Mouse (Mus musculus) brown adipose tissue, adult 24 weeks (tissue): ENCODE data around the gene Nbl1. TPM values are rescaled to one million over a fixed set of nuclear protein-coding genes. Genes with fewer than 3 reads are reported as not detected.

ENCODE experiments used
- H3K27ac ChIP-seq: fragments of 200-500 bp; replicated peaks from 2 replicates; pipeline ENCODE4 v1.5.1; 2012; ENCODE audit warnings: low read depth, mild to moderate bottlenecking, low read length
- H3K4me1 ChIP-seq: fragments of 200-500 bp; 2 replicates; pipeline ENCODE4 v1.6.1; 2012; ENCODE audit warnings: low read length, mixed read lengths; ENCODE audit not compliant: control insufficient read depth, insufficient read depth, insufficient read length
- H3K4me3 ChIP-seq: fragments of 200-500 bp; 2 replicates; pipeline ENCODE4 v1.5.1; 2012; ENCODE audit warnings: low read depth, mild to moderate bottlenecking, low read length, moderate library complexity; ENCODE audit not compliant: insufficient read depth
- polyA plus RNA-seq: library from polyadenylated mRNA; stranded (reverse); fragments of >200 nt; gene quantifications from 2 replicates; pipeline ENCODE4 v1.2.4, GENCODE M21; 2012; ENCODE audit not compliant: missing spikeins, insufficient read depth, insufficient read length

Nbl1 gene
- polyA plus RNA-seq, 1 experiment = 11.7 TPM

GRCm38 (mm10) chr4:139058029-139058428, 34.8 kb downstream of the Nbl1 start:
- Histone ChIP-seq H3K4me1 (no peaks in the 10 kb centered on the region), H3K27ac (no peak overlapping the region), H3K4me3 (no peak overlapping the region)

DNA sequence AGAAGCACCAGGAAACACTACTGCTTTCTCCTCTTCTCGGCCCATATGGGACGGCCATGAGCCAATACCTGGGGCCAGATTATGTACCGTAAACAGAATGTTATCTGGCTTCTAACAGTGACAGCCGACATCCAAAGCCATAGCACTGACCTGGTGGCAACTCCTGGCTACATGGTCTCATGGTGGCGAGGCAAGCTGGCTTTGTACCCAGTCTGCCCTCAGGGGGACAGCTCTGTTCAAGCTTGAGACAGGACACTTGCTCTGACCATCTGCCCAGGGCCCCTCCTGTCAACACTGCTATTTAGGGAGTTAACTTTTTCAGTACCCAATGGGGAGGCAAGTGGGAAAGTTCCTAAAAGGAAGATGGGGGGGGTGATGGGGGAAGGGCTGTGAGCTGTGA, 35.5 kb downstream of the Nbl1 start:
- Histone ChIP-seq H3K27ac (no peak overlapping the region), H3K4me3 (no peak overlapping the region), H3K4me1 (no peaks in the 10 kb centered on the region)

DNA sequence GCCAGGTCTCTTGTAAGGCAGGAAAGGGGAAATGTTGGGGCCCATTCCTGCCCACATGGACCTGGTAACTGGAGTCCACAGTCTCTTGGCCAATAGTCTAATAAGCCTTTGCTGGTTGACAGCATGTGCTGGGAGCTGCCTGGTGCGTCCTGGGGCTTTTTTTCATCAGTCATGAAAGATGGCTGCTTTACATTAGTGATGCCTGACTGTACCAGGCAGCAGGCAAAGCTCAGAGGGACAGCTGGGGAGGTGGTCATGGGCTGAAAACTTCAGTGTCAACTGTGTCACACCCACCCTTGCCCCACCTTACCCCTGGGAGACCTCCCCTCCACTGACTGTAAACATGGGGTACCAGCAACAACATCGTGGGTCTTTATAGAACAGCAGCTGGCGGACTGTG, 37.0 kb downstream of the Nbl1 start:
- Histone ChIP-seq H3K4me3 (no peak overlapping the region), H3K4me1 (no peaks in the 10 kb centered on the region), H3K27ac (no peak overlapping the region)

DNA sequence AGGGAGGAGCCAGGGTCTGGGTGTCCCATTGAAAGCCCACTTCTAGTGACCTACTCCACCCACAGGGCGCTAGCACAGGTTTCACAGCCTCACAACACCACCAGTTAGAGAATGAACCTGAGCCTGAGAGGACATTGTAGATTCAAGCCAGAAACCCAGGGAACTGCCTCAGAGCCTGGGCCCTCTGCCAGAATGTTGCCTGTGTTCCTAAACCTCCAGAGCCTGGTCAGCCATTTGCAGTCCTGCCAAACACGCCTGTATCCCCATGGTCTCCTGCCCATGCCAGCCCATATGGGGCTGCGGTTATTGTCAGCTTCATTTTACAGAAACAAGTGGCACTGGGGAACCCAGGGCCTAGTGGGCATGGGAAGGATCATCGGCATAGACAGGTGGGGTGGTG, 37.5 kb downstream of the Nbl1 start:
- Histone ChIP-seq H3K4me3 (no peak overlapping the region), H3K4me1 (no peaks in the 10 kb centered on the region), H3K27ac (no peak overlapping the region)

DNA sequence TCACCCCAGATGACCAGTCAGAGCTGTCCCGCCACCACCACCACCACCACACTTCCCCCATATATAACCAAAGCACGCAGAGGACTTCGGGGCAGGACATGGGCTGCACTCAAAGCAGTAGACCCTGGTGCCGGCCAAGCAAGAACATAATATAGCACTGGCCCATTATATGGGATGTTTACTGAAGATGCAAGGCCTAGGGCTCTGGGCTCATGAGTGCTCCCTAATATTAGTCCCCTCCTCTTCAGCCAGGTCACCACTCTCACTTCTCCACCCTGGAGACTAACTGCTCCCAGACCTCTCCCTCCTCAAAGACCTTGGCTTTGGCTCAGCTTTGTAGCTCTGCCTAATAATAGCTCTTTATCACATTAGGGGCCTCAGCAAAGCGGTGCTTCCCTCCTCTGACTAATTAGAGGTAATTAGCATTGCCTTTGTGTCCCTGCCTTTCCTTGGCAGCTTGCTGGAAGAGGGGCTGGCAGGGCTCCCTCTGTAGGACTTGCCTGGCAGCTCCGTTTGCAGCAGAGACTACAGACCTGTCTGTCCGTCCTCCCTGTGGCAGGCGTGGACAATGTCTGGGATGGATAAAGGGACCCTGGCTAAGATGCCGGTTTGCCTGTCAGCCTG, 38.4 kb downstream of the Nbl1 start:
- Histone ChIP-seq H3K27ac (no peak overlapping the region), H3K4me3 (no peak overlapping the region)

DNA sequence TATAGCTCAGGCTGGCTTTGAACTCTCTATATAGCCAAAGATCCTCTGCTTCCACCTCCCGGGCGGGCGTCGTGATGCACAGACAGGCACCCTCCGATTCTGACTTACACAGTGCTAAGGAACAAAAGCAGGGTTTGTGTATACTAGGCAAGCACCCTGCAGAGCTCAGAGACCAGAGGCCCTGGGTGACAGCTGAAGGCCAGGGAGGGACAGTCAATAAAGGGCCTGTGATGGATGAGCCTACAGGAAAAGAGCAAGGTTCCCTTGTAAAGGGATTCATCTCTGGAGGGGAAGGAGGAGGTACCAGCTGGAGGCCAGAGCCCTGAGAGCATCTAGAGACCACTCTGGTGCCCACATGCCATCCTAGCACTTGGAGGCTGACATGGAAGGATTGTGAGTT, 39.4 kb downstream of the Nbl1 start:
- no peaks in the 10 kb centered on the region for H3K4me1 ChIP-seq
- no peak overlapping the region for H3K27ac ChIP-seq
- H3K4me3 ChIP-seq = no peak overlapping the region

More for the DNA sequence above, 38.4 kb downstream of the Nbl1 start:
- H3K4me1 ChIP-seq = no peaks in the 10 kb centered on the region

GRCm38 (mm10) chr4:139052796-139053195, 40.0 kb downstream of the Nbl1 start:
- Histone ChIP-seq H3K4me1 (no peaks in the 10 kb centered on the region), H3K4me3 (no peak overlapping the region)

DNA sequence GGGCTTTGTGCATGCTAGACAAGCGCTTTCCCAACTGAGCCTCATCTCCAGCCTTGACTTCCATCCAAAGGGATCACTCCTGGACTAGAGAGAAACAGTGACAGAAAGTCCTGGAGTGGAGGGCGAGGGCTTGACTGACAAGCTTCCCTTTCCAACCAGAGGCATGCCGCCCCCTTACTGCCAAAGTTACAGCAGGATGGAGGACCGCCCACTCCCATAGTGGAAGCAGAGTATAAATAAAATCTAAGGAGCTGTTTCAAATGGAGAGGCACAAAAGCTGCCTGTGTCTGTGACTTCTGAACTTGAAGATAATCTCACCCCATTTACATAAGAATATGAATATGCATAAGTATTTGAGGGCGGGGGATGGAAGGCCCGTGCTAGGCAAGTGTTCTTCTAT, 44.3 kb downstream of the Nbl1 start:
- Histone ChIP-seq H3K4me3 (no peak overlapping the region), H3K27ac (no peak overlapping the region), H3K4me1 (no peaks in the 10 kb centered on the region)

More at GRCm38 (mm10) chr4:139052796-139053195, 40.0 kb downstream of the Nbl1 start:
- H3K27ac ChIP-seq = no peak overlapping the region

DNA sequence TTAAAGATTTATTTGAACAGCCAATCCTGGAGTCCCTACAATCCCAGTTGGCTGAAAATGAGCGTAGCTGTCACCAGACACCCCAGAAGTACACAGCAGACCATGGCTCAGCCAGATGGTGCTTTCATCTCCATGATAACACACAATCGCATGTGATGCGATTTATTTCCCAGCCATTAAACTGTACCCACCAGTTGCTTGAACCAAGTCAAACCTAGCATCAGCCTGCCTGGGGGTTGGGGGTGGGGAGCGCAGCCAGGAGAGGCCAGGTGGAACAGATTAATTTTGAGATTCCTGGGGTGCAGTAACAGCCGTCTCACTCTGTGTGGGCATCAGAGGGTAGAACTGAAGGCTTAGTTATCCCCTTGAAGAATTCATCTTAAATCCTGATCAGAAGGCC, 46.4 kb downstream of the Nbl1 start:
- Histone ChIP-seq H3K27ac (no peak overlapping the region), H3K4me3 (no peak overlapping the region), H3K4me1 (no peaks in the 10 kb centered on the region)

DNA sequence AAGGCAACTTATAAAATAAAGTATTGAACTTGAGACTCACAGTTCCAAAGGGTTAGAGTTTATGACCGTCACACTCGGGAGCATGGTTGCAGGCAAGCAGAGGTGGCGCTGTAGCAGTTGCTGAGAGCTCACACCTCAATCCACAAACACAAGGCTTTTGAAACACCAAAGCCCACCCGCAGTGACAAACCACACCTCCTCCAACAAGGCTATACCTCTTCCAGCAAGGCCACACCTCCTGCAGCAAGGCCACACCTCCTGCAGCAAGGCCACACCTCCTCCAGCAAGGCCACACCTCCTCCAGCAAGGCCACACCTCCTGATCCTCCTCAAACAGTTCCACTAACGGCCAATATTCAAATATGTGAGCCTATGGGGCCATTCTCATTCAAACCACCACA, 48.2 kb downstream of the Nbl1 start:
- Histone ChIP-seq H3K27ac (no peak overlapping the region), H3K4me3 (no peak overlapping the region), H3K4me1 (no peaks in the 10 kb centered on the region)

- Histone ChIP-seq H3K4me1 (no peaks in the 10 kb centered on the region), H3K4me3 (no peak overlapping the region), H3K27ac (no peak overlapping the region)
These were observed 49.2 kb downstream of the Nbl1 start for GRCm38 (mm10) chr4:139043600-139043999.

DNA sequence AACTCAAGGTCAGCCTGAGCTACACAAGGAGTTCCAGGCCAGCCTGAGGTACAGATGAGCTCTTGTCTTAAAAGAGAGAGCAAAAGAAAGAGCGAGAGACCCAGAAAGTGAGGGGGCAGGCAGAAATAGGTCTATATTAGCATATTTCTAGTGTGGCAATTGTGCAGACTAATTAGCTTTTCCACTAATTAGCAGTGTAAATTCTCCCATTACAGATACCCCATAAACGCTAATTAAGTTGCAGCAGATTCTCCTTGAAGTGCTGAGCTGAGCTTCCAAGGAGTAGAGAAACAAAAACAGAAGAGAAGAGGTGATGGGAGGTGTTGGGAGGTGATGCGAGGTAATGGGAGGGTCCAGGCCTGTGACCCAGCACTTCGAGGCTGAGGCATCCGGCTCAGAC, 50.2 kb downstream of the Nbl1 start:
- H3K27ac ChIP-seq = no peak overlapping the region
- 0 out of 2 replicates have a peak, but pooled peaks cover 5% of the 10 kb centered on the region for H3K4me1 ChIP-seq
- no peak overlapping the region for H3K4me3 ChIP-seq

- Histone ChIP-seq H3K4me1 (0 out of 2 replicates have a peak, but pooled peaks cover 5% of the 10 kb centered on the region), H3K4me3 (no peak overlapping the region), H3K27ac (no peak overlapping the region)
These were observed 52.5 kb downstream of the Nbl1 start for GRCm38 (mm10) chr4:139040084-139040839.

DNA sequence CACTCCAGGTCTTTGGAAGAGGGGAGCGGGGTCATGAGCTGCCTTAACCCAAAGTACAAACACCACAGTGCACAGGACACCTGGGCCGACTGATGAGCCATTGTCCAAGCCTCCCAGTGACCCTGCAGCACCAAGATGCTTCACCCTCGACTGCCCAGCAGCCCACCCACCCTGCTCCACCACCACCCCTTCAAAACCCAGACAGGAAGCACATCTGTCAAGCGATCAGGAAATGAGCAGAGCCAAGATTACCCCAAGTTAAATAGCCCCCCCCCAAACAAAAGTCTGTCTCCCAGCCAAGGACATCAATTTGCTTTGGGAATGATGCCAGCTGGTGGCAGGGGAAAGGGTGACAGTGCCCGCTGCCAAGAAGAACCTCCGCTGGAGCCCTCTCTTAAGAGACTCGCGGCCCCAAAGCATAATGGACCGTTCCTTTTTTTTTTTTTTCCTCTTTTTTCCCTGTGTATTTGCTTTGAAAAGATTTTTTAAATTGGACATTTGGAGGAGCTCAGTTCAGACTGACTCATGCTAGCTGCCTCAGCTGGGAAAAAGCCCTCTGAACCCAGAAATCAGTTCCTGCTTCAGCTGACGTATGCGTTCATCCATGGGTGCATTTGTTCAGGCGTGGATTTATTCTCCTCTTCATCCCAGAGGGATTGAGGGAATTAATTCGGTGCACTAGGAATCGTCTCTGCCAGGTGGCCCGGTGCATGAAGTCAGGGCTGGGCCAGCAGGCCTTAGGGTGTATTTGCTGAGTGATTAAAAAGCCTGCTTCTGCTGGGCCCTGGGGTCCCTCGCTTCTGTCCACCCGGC, 54.8 kb downstream of the Nbl1 start:
- H3K4me3 ChIP-seq = no peak overlapping the region
- 0 out of 2 replicates have a peak, but pooled peaks cover 5% of the 10 kb centered on the region for H3K4me1 ChIP-seq
- H3K27ac ChIP-seq = no peak overlapping the region

GRCm38 (mm10) chr4:139035799-139036198, 57.0 kb downstream of the Nbl1 start:
- no peak overlapping the region for H3K4me3 ChIP-seq
- H3K27ac ChIP-seq = no peak overlapping the region
- 0 out of 2 replicates have a peak, but pooled peaks cover 5% of the 10 kb centered on the region for H3K4me1 ChIP-seq
